Mouse (Mus musculus) olfactory bulb, adult 2 months (tissue): Measurements from ENCODE around the gene Ppp1r36.

Source experiments
- CTCF ChIP-seq: fragments of 200-500 bp; IDR thresholded peaks from 2 replicates; pipeline ENCODE4 v1.5.1; 2012; ENCODE audit warnings: low read depth, mild to moderate bottlenecking, low read length, moderate library complexity; ENCODE audit not compliant: insufficient read depth
- POLR2A ChIP-seq: fragments of 200-500 bp; IDR thresholded peaks from 2 replicates; pipeline ENCODE4 v1.6.1; 2012; ENCODE audit warnings: mild to moderate bottlenecking, low read depth, low read length, moderate library complexity; ENCODE audit not compliant: insufficient read depth

DNA sequence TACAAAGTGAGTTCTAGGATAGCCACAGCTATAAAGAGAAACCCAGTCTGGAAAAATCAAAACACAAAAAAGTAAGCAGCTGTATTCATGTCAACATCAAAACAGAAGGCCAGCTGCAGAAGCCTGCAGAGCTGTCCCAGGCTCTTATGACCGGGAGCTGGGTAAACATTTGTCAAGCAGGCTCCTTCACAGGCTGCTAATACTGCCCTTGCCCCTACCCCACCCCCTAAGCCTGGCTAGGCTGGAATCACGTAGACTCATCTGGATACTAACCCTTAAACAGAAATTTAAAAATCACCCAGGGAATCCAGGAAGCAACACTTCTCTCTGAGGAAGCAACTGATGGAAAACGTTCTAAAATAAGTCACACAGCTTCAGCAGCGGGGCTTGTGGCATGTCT is 67.5 kb downstream of the Ppp1r36 start:
- no peak for TF ChIP-seq CTCF
- no peak for TF ChIP-seq POLR2A
